Mouse (Mus musculus) midbrain, embryonic 13.5 days (tissue): ENCODE results near the gene Rsph3b. TPM values are rescaled to one million over a fixed set of nuclear protein-coding genes. Genes with fewer than 3 reads are reported as not detected.
"Not testable (repeated sequence)": the region's sequence is repeated elsewhere in the genome, so short reads cannot be mapped to it uniquely, and the experiment has no call there.

Experiments used
- ATAC-seq: fragments of 200-750 bp; cut with Nextera tagmentation; 2 replicates; pipeline ENCODE4 v1.8.0; 2017; ENCODE audit warnings: mild to moderate bottlenecking, moderate TSS enrichment, moderate library complexity
- H3K27ac ChIP-seq: fragments of 300-500 bp; sonication (generic); 2 replicates; pipeline ENCODE4 v1.5.1; 2015; ENCODE audit warnings: inconsistent platforms, mild to moderate bottlenecking, moderate library complexity
- H3K27me3 ChIP-seq: fragments of 300-500 bp; sonication (generic); 2 replicates; pipeline ENCODE4 v1.6.1; 2015; ENCODE audit warnings: mild to moderate bottlenecking, inconsistent platforms
- H3K36me3 ChIP-seq: fragments of 300-500 bp; sonication (generic); 2 replicates; pipeline ENCODE4 v1.6.1; 2015; ENCODE audit warnings: mild to moderate bottlenecking, inconsistent platforms
- H3K4me1 ChIP-seq: fragments of 300-500 bp; sonication (generic); replicated peaks from 2 replicates; pipeline ENCODE4 v1.6.1; 2015; ENCODE audit warnings: inconsistent platforms
- H3K4me2 ChIP-seq: fragments of 300-500 bp; sonication (generic); replicated peaks from 2 replicates; pipeline ENCODE4 v1.6.1; 2015; ENCODE audit warnings: moderate library complexity, mild to moderate bottlenecking, inconsistent platforms
- H3K4me3 ChIP-seq: fragments of 300-500 bp; sonication (generic); replicated peaks from 2 replicates; pipeline ENCODE4 v1.5.1; 2015; ENCODE audit warnings: mild to moderate bottlenecking, inconsistent platforms
- H3K9ac ChIP-seq: fragments of 300-500 bp; sonication (generic); replicated peaks from 2 replicates; pipeline ENCODE4 v1.6.1; 2015; ENCODE audit warnings: mild to moderate bottlenecking, inconsistent platforms
- H3K9me3 ChIP-seq: fragments of 300-500 bp; sonication (generic); 2 replicates; pipeline ENCODE4 v1.6.1; 2016; ENCODE audit warnings: mild to moderate bottlenecking, inconsistent platforms
- WGBS: fragments of 180-500 bp; shearing (Covaris S2); methylation state at CpG from one replicate; pipeline ENCODE4 v1.1.7; 2015; 5-methylcytosine and 5-hydroxymethylcytosine counted together
- polyA plus RNA-seq: library from polyadenylated mRNA; unstranded; fragments of >200 nt; fragmentation: Nextera tagmentation; extraction: Ambion mirVana; gene quantifications from 2 replicates; pipeline ENCODE4 v1.2.1, GENCODE M21; 2015

Gene Rsph3b
- polyA plus RNA-seq, 1 experiment from 2014 or later: 49.4 TPM

DNA sequence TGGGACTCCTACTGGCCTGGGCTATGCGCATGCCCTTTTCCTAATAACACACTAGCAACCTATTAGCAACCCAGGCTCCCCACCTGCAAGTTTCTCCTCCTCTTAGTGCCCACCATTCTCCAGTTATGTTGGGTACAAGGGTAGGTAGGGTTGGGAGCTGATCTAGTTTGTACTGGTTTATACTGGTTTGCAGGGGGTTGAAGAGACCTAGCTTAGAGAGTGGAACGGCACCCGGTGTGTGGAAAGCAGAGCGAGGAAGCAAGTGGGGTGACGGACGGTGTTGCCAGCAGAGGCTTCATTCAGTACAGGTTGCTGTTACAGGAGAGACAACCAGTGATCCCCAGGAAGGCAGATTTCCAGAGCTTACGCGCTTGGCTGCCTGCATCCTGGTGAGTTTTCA lies 21.9 kb upstream of the Rsph3b start, which contains the start of gene Rnaset2b:
TSS of gene Rnaset2b (plus strand) at position 301 of the 400 bp plus-strand sequence.
- H3K27ac ChIP-seq, H3K36me3 ChIP-seq, H3K4me2 ChIP-seq, H3K4me3 ChIP-seq, H3K9me3 ChIP-seq, H3K9ac ChIP-seq, H3K27me3 ChIP-seq, H3K4me1 ChIP-seq, ATAC-seq: not testable (repeated sequence)
- 100% methylated on average over 1 of the region's 8 CpGs for WGBS

DNA sequence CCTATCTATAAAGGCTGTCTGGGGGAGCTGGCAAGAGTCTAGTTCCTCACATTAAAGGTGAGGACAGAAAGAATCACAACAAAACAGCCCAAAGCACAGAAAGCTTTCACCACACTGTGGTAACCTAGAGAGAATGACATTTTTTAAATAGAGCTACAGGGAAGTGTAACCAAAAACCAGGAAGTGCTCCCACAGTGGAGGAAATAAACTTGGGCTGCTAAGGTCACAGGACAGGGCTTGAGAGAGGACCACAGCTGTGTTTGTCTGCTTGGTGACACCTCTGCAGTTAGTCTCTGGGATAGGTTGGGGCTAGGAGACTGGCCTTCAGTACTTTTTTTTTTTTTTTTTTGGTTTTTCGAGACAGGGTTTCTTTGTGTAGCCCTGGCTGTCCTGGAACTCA lies 19.2 kb upstream of the Rsph3b start:
- not testable (repeated sequence) for H3K4me3 ChIP-seq, H3K4me1 ChIP-seq, H3K36me3 ChIP-seq, H3K4me2 ChIP-seq, H3K27ac ChIP-seq, H3K27me3 ChIP-seq, H3K9me3 ChIP-seq, H3K9ac ChIP-seq, ATAC-seq
- 40% methylated on average over 1 of the region's 1 CpGs for WGBS

DNA sequence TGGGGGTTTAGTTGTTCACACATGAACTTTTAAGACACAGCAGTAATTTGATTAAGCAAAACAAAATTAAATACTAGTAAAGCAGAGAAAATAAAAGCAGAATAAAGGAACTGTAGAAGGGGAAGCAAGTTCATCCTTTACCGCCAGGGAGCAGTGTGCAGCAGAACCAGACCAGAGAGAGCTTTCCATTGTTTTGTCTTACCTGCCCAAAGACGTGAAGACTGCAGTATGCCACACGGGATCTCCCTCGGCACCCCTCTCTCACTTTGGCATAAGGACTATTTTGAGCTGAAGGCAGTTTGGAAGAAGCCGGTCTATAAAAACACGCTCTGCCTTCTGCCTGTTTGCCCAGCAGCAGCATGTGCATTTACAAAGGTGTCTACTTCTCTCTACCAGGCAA lies 16.9 kb upstream of the Rsph3b start:
- not testable (repeated sequence) for ATAC-seq, H3K4me2 ChIP-seq, H3K36me3 ChIP-seq, H3K9ac ChIP-seq, H3K27me3 ChIP-seq, H3K27ac ChIP-seq, H3K4me3 ChIP-seq, H3K4me1 ChIP-seq, H3K9me3 ChIP-seq
- WGBS: 13% methylated on average over 6 of the region's 6 CpGs

DNA sequence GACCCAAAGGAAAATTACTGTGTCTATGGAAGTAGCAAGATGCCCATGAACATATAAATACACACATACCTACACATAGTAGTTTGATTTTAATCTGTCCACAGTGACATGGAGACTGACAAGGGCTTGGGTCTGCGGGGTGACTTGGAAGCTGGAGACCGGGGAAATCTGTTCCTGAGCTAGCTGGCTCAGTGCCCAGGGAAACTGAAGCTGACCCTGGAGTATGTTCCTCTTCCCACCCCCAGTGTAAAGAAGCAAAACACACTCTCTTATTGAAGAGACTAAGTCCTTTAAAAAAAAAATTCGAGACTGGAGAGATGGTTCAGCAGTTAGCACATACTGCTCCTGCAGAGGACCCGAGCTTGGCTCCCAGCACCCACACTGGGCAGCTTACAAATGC lies 14.5 kb upstream of the Rsph3b start:
- H3K27ac ChIP-seq, H3K4me2 ChIP-seq, H3K4me1 ChIP-seq, H3K27me3 ChIP-seq, ATAC-seq, H3K4me3 ChIP-seq, H3K9ac ChIP-seq, H3K36me3 ChIP-seq, H3K9me3 ChIP-seq: not testable (repeated sequence)
- 83% methylated on average over 4 of the region's 4 CpGs for WGBS

DNA sequence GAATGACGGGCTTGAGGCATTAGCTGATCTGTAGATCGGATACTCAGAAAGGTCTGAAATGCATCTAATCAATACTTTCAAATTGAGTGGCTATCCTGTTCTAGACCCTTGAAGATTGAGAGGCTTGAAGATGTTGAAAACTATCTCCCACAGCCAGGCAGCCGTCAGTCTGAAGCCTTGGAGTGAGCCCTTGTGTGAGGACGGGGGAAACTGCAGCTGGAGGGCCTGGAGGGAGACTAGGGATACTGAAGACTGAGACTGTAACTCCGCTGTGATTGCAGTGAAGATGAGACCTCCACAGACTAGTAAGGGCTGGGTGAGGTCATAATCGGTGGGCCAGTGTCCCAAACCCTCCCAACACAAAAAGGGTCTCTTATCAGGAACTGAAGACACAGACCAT lies 13.9 kb upstream of the Rsph3b start:
- not testable (repeated sequence) for H3K4me2 ChIP-seq, ATAC-seq
- 80% methylated on average over 4 of the region's 6 CpGs for WGBS

DNA sequence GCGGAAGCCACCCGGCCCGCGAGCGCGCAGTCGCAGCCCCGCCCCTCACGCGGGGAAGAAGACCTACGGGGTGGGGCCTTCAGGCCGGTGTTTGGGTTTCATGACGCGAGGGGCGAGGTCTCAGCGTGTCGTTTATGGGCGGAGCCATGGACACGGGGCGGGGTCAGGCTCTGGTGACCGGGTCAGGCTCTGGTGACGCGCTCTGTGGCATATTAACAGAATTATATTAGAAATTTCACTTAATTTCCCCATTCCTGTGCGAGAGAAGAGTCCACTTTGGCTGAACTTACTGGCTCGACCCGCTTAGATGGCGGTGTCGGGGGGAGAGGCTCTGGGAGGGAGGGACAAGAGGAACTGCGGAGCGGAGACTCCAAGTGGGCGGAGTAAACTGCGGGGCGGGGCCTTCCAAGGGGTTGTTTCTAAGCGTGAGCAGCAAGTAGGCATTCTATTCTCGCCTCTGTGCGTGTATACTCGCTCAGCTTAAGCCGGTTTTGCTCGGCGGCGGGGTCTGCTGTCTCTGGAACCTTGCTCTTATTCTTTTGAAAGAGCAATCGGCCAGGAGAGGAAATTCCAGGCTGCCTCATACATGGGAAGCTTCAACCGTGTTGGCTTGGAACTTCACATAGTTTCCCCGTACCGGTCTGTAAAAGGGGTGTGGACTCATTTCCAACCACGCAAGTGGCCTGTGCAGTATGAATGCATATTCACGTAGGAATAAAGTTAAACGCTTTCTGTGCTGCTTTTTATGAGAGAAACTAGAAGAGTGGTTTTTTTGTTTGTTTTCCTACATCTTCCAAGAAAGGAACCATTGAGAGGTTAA lies 12.9 kb upstream of the Rsph3b start:
- not testable (repeated sequence) for H3K36me3 ChIP-seq, H3K27me3 ChIP-seq, H3K9me3 ChIP-seq, H3K27ac ChIP-seq, H3K4me1 ChIP-seq, H3K9ac ChIP-seq
- ATAC-seq: peak; percentile 96
- Histone ChIP-seq H3K4me3 (peak overlapping the region; percentile 30), H3K4me2 (peak overlapping the region; percentile 43)
- WGBS: 0% methylated on average over 20 of the region's 48 CpGs

More for the DNA sequence above, 13.9 kb upstream of the Rsph3b start:
- H3K27me3 ChIP-seq, H3K36me3 ChIP-seq, H3K4me3 ChIP-seq, H3K4me1 ChIP-seq, H3K27ac ChIP-seq, H3K9ac ChIP-seq, H3K9me3 ChIP-seq: not testable (repeated sequence)

DNA sequence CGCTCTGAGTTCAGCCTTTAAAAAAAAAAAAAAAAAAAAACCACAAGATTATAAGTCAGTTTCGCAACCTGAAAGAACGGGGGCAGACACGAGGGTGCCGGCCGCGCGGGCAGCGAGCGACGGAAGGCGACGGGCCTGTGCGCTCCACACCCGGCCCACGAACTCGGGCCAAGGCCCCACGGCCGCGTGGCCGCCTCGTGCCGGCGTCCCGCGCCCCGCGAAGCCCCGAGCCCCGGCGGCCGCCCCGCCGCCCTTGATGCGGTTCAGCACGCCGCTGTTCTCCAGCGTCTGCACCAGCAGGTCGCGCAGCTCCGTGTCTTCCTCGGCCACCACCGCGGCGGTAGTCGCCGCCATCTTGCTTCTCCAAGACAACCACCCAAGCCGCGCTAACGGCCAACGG lies 12.3 kb upstream of the Rsph3b start, which contains the start of gene Tagap1:
TSS of gene Tagap1 (minus strand) at position 381 of the 400 bp plus-strand sequence.
- 0% methylated on average over 38 of the region's 51 CpGs for WGBS
- peak within 1 kb of the TSS; percentile 51 for H3K4me3 ChIP-seq
- peak within 1 kb of the TSS; percentile 55 for H3K4me2 ChIP-seq
- peak within 1 kb of the TSS; percentile 60; the same call in 1 of the 2 replicates for H3K27ac ChIP-seq
- ATAC-seq, H3K27me3 ChIP-seq, H3K9me3 ChIP-seq, H3K36me3 ChIP-seq, H3K4me1 ChIP-seq: not testable (repeated sequence)
- H3K9ac ChIP-seq: peak within 1 kb of the TSS; percentile 67

DNA sequence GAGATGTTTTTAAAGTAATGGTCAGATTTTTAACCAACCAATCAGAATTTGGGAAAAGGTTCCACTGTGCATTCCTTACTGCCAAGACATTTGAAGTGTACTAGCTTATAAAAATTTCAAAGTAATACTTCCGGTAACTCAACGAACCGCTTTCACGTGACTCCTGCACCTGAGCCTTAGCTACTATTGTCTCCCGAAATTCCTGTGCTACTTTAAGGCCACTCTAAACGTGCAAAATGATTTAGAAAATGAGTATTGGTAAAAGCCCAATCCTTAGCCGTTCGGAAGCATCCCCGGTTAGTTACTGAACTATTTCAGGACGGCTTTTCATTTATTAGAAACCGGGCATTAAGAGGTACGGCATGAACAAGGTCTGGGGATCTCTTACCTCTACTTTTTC lies 11.9 kb upstream of the Rsph3b start:
- H3K4me1 ChIP-seq, H3K27me3 ChIP-seq, ATAC-seq, H3K36me3 ChIP-seq, H3K27ac ChIP-seq, H3K9me3 ChIP-seq: not testable (repeated sequence)
- H3K4me3 ChIP-seq: peak overlapping the region; percentile 51
- WGBS: under 1% methylated on average over 12 of the region's 12 CpGs
- peak overlapping the region; percentile 55 for H3K4me2 ChIP-seq
- H3K9ac ChIP-seq: 0 out of 2 replicates have a peak overlapping the region, but pooled peaks have one; percentile 67

DNA sequence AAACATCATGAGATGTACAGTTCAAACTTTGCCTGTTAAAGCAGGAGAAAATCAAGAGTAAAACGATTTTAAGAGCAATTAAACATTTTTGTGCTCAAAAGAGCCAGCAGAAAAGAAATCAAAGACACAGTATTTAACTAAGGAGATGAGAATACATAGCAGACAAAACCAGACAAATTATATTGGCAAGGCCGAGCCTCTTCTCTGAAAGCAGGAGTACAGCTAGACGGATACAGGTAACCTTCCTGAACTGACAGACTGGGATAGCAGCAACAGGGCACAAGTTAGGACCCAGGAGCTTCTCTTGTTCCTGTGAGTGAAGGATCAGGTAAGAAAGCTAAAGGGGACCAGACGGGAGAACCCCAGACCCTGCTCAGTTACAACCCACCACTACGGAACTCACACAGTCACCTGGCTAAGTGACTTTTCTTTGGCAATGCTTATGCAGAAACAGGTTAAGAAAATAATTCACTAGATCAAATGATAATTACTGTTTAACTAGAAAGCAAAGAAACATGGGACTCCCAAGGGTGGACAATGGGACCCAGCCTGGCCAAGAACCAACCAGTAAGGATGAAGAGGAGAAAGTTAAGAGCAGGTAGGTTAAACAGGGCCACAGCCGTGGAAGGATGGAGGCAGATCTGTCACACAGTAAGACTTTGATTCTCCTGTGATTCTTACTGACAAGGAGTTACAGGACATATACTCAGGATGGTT lies 11.2 kb upstream of the Rsph3b start:
- 69% methylated on average over 5 of the region's 6 CpGs for WGBS
- Histone ChIP-seq H3K4me2 (peak overlapping the region; percentile 55), H3K4me3 (peak overlapping the region; percentile 51)
- ATAC-seq, H3K36me3 ChIP-seq, H3K27me3 ChIP-seq, H3K9me3 ChIP-seq, H3K4me1 ChIP-seq, H3K27ac ChIP-seq, H3K9ac ChIP-seq: not testable (repeated sequence)

DNA sequence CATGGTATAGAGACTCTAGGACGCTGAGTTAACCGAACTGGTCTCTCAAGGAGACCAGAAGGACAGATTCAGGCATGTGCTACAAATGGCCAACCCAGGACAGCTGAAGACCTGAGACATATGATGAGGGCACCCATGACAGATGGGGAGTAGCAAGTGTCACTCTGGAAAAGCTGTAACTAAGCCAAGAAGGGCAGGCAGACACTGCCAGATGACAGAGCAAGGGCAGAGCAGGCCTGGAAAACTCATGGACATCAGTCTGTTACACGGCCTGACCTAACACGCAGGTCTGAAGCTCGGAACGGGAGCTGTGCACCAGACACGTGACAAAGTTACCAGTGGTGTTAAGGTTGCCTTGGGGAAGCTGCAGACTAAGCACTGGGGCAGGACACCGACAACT lies 10.4 kb upstream of the Rsph3b start:
- H3K27ac ChIP-seq, H3K4me3 ChIP-seq, H3K27me3 ChIP-seq, H3K9me3 ChIP-seq, H3K36me3 ChIP-seq, ATAC-seq, H3K4me1 ChIP-seq, H3K9ac ChIP-seq, H3K4me2 ChIP-seq: not testable (repeated sequence)
- WGBS: 92% methylated on average over 7 of the region's 8 CpGs

DNA sequence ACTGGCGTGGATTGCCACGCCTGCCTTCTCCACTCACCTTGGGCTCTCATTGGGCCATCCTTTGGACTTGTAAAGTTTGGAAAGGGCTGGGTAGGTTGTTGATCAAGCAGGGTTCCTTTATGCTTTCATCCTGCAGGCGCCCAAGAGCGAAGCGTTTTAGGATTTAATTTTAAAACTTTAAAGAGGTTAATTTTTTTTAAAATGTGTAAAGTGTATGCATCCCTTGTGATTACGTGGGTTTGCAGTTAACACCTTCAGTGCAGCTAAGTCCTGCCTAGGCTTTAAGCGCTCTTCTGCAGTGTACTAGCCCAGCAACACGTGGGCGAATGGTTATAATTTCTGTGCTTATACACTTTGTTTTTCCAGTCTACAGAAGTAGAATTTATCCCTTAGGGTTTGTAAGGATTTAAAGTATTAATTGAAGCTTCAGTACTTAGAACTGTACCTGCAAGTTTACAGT lies 317 bp upstream of the Rsph3b start:
- not testable (repeated sequence) for H3K27me3 ChIP-seq, H3K36me3 ChIP-seq, H3K9me3 ChIP-seq, H3K4me1 ChIP-seq
- 17% methylated on average over 9 of the region's 9 CpGs for WGBS
- Histone ChIP-seq H3K27ac (peak overlapping the region; percentile 83), H3K4me2 (peak overlapping the region; percentile 64), H3K9ac (peak overlapping the region; percentile 67), H3K4me3 (peak overlapping the region; percentile 54)
- peak; percentile 22; the same call in 1 of the 2 replicates for ATAC-seq

DNA sequence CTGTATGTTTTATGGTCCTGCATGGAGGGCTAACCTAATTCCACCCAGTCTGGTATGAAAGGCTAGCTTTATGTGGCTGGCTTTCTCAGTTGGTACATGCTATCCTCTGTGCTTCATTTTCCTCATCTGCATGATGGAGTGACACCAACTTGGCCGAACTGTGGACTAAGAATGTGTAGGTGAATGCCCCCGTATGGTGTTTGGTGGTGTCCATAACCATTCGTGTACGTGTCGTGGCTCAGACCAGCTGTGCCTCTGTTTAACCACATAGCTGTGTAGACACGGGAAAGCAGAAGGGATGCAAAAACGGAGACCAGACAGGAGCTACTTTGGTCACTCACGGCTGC lies 872 bp downstream of the Rsph3b start:
- peak overlapping the region; percentile 67; the same call in 1 of the 2 replicates for H3K9ac ChIP-seq
- H3K27ac ChIP-seq: 0 out of 2 replicates have a peak overlapping the region, but pooled peaks have one; percentile 83

More for the DNA sequence above, 872 bp downstream of the Rsph3b start:
- Histone ChIP-seq H3K4me3 (peak overlapping the region; percentile 54), H3K4me2 (peak overlapping the region; percentile 64)
- not testable (repeated sequence) for H3K4me1 ChIP-seq, H3K27me3 ChIP-seq, H3K9me3 ChIP-seq, ATAC-seq, H3K36me3 ChIP-seq
- no CpG with 5 or more reads among the region's 8 CpGs for WGBS
